Mouse (Mus musculus) retina, postnatal 1 day (tissue): ENCODE results near the gene Prep.
"Not testable (repeated sequence)": the region's sequence is repeated elsewhere in the genome, so short reads cannot be mapped to it uniquely, and the experiment has no call there.

Experiments used
- DNase-seq: peaks from one replicate; pipeline ENCODE4 v3.0.0-alpha.2; 2012

Prep gene

GRCm38 (mm10) chr10:45121637-45122036 is 54.6 kb downstream of the Prep start:
- no peak for DNase-seq

DNA sequence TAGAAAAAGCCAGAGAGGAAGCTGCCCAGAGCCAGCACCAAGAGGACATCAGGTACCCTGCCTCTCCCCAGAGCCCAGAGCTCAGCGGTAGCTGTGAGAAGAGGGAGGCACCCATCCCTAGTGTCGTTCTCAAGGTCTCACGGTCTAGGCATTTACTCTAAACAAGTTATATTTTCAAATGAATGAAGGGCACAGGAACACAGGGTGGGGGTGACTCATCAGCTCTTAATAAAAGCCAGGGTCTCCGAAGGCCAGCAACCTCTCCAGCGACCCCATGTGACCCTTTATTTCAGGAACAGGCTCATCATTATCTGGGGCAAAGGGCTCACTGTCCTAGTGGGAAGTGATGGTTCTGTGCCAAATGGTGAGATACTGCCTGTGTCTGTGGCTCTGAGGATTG is 55.5 kb downstream of the Prep start:
- DNase-seq, result peak; percentile 24

GRCm38 (mm10) chr10:45123011-45123410 is 56.0 kb downstream of the Prep start:
- no peak for DNase-seq

GRCm38 (mm10) chr10:45129105-45129504 is 62.1 kb downstream of the Prep start:
- peak; percentile 9 for DNase-seq

DNA sequence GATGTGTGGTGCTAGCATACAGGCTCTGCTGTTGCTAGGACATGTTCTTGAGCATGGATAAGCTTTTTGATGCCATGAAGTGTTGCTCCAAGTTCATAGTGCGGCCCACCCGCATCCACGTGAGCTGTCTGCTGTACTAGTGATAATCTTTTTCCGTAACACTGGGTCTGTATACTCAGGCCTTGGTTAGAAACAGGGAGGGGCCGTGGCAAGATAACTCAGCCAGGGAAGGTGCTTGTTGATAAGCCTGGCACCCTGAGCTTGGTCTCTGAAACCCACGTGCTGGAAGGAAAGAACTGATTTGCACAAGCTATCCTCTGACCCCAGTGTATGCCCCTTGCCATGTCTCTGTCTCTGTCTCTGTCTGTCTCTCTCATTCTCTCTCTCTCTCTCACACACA is 63.0 kb downstream of the Prep start:
- DNase-seq, result no peak

- DNase-seq, result no peak
These were observed 65.4 kb downstream of the Prep start for GRCm38 (mm10) chr10:45132371-45132770.

DNA sequence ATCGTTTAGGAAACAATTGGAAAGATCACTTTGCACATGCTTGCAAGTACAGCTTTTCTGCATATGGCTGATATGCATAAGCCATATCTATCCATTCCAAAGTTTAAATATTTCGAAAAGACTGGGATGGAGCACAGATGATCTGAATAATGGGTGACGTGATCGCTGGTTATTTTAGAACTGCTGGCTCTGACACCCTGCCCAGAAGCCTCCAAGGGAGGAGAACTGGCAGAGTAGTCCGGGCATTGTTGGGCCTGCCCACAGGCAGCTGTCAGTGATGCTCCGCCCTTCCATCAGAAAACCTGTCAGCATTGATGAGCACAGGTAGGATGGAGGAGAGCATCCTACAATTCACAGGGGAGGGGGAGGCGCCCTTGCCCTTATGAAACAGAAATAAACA is 69.8 kb downstream of the Prep start:
- DNase-seq, result no peak

DNA sequence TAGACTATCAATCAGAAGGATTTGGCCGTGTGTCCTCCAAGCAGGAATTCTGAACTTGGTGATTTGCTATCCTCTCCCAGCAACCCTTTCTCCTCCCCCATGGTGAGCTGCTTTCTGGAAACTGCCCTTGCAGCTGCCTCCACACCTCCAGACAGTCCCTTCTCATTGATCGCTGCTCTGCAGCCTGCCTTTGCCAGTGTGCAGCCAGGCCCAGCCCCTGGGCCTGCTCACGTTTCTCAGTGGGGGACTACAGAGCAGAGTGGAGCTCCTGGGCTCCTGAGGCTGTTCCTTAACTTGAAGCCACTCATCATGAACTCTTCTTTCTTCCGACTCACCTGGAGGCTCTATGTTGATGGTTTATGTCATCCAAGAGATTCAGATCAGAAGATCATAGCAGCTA is 72.9 kb downstream of the Prep start:
- no peak for DNase-seq

- DNase-seq, result no peak
These were observed 73.6 kb downstream of the Prep start for GRCm38 (mm10) chr10:45140474-45141212.

DNA sequence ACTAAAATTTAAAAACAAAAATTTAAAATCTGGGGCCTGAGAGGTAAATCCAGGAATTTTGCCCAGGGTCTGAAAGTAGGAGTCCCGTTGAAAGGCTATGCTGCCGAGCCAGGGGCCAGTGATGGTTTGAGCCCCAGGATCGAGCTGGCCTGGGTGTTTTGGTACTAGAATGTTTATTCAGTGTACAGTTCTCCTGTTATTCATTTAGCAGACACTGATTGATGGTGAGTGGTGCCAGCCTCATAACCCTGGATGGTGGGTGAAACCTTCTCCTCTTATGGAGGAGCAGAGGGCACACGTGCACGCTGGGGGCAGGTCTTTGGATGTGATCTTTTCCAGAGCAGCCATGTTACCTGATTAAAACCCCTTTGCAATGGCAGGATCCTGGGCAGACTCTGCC is 75.4 kb downstream of the Prep start:
- no peak for DNase-seq

DNA sequence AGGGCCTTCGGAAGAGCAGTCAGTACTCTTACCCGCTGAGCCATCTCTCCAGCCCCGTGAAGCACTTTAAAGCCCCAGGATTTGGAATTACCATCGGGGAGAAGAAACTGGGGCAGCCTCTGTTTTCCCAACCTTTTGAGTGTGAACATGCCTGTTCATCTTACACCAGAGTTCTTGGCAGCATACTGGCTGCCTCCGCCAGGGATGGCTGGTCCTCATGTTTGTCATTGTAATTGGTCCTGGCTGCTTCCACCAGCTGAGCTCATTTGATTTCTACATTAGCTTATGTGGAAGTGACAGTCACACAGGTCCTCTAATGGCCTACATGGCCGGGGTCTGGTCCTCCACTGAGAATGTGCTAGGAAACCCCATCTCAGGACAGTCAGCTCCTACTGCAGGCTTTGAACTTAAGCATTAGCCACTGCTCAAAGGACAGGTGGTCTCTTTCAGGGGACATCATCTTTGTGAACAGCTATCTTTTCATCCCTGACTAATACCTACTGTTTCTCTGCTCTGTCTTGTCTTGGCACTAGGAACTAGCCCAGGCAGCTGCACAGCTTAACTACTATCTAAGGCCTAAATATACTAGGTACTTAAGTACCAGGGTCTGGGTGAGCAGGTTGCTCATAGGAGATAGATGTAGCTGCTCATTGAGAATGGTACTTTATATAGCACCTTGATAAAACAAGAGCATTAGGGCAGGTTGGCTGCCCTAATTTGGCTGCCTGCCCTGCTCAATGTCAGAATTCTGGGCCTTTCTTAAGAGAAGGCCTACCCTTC is 77.2 kb downstream of the Prep start:
- no peak for DNase-seq

DNA sequence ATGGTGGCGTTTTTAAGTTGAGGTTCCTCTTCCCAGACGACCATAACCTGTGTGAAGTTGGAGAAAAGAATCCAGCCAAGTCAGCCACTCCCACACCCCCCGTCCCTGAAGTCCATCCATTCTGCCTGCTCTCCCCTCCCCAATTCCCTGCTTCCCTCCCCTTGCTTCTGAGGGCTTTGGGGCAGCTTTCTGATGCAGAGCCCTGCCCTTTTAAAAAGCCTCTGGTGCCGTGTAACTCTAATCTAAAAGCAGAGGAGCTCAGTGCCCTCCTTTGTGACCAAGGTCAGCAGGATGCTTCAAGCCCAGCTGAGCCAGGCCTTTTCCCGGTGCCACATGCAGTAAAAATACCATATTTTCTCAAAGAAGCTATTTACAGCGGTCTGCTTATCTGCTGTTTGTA is 79.8 kb downstream of the Prep start:
- DNase-seq, result peak; percentile 15

DNA sequence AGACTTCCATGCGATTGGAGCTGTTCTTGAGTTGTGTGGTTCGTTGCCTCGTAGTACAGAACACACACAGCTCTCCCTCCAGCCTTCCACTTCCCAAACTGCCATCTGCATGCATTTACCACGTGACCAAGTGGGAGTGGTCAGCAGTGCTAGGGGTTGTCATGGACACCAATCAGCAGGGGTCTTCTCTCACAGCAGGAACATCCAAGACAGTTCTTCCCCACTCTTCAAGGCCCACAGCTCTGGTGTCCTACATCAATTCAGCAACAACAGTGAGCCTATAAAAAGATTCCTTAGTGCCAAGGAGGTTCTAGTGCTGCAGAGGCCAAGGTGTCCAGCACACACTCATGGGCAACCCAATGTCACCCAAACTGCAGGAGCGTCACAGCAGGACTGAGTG is 84.1 kb downstream of the Prep start:
- peak; percentile 72 for DNase-seq

DNA sequence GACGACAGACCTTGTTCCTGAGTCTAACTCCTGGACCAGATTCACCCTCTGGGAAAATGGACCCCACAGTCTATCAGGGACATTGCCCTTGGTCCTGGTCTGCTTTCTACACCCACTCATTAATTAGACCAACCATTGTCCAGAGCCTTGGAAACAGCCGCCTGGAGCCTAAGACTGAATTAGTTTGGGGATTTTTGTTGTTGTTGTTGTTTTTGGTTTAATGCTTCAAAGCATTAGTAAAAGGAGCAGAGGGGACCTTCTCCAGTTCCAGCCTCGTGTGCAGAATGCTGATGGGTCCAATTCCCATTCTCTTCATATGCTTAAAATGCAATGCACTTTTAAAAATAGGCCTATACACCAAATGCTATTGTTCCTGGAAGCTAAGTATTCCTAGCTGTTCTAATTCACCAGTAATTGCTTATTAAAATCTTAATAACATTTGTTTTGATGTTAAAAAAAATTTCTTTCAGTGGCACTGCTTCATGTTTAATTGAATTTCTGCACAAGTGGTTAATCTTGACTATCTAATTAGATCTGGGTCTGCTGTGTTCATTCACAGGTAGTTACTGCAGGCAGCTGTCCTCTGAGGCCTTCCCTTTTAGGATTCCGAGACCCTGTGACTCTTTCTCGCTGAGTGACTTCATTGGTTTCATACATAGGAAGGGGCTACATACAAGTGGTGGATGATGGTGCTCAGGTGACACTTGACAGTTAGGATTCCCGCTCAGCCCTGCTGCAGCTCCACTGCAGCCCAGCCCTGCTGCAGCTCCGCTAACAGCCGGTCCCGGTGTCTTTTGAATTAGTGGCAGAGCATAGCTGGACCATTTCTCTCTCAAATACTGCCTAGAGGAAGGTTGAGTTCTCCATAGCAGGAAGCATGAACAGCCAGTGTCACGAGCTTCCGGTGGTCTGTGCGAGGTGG is 85.0 kb downstream of the Prep start:
- no peak for DNase-seq

DNA sequence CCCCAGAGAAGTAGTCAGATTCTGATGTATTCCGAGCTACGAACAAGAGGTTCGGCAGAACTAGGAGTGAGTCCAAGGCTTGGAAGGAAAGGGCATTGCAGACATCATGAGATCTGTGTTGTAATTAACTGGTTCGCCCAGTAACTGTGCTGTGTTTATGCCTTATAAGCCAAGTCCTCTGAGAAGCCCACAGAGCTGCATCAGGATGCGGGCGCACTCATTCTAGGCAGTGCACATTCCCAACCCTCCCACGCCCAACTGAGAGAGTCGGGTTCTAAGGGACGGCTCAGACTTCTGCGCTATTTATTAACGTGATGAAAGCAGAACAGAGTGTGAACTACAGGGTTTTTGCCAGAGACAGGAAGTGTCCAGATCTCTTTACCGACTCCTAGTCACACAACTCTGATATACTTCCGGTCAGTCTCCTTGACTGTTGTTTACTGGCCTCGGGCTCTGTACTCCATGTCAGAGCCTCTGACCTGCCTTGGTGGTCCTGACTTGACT is 87.6 kb downstream of the Prep start:
- no peak for DNase-seq

GRCm38 (mm10) chr10:45165851-45166250 is 98.8 kb downstream of the Prep start:
- no peak for DNase-seq

- DNase-seq, result no peak
These were observed 106.9 kb downstream of the Prep start for GRCm38 (mm10) chr10:45173927-45174326.

GRCm38 (mm10) chr10:45174345-45174744 is 107.3 kb downstream of the Prep start:
- DNase-seq, result no peak

DNA sequence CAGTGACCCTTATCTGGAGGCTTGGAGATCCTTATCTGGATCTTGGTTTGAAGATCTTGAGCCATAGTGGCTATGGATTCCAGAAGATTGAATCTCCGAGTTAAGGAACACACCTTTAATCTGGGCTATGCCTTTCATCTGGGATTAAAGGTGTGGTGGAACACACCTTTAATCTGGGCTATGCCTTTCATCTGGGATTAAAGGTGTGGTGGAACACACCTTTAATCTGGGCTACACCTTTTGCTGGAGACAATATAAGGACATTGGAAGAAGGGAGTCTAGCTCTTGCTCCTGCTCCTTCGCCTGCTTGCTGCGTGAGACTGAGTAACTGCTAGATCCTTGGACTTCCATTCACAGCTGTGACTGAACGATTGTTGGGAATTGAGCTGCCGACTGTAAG is 110.8 kb downstream of the Prep start, which contains the start of gene Popdc3:
Gene Popdc3, plus strand, starts transcription at position 301 of the 400 bp plus-strand sequence.
- DNase-seq, result not testable (repeated sequence)

- DNase-seq, result no peak
These were observed 113.8 kb downstream of the Prep start for GRCm38 (mm10) chr10:45180677-45181326.

GRCm38 (mm10) chr10:45181344-45181743 is 114.3 kb downstream of the Prep start:
- no peak for DNase-seq

DNA sequence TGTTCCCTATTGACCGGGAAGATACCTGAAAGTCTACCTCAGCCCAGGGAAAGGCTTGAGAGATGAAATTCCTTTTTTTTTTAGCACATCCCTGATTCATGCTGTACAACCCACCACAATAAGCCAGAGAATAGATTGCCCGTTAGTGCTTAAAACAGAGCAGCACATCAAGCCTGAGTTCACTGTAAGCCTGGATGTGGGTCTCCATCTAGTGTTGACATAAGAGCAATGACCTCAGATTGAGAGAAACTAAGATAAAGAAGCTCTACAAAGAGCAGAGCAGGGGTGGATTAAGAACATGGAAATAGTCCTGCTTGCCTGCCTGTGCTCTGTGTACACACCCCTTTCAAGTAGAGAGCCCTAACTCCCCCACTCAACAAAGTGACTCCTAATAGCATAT is 118.5 kb downstream of the Prep start:
- DNase-seq, result no peak
